Mouse (Mus musculus) MEL (cell line): ENCODE data around the gene Nudt8. TPM values are rescaled to one million over a fixed set of nuclear protein-coding genes. Genes with fewer than 3 reads are reported as not detected.

Source experiments
- DNase-seq: peaks from one replicate; pipeline ENCODE4 v3.0.0; 2011; ENCODE audit warnings: low read depth, low spot score
- H3K27ac ChIP-seq: 2 replicates; pipeline ENCODE4 v1.5.1; 2012; ENCODE audit warnings: low read depth, mild to moderate bottlenecking, control low read depth, low read length, moderate library complexity; ENCODE audit not compliant: control insufficient read depth
- H3K27me3 ChIP-seq, 2 experiments: fragments of 150-350 bp in 1 of 2; sonication (generic) in 1 of 2; 2 replicates each; pipeline ENCODE4 v1.6.1; 2012; ENCODE audit warnings: low read length in 2 of 2, mild to moderate bottlenecking in 2 of 2, improper control_type of control experiment in 1 of 2, moderate library complexity in 1 of 2; ENCODE audit not compliant: insufficient read depth in 2 of 2, control insufficient read depth in 1 of 2
- H3K36me3 ChIP-seq, 2 experiments: 2 replicates each; pipeline ENCODE4 v1.6.1; 2012 to 2014; ENCODE audit warnings: low read length in 2 of 2, improper control_type of control experiment in 1 of 2, inconsistent platforms in 1 of 2, mild to moderate bottlenecking in 1 of 2; ENCODE audit not compliant: insufficient read depth in 2 of 2, control insufficient read depth in 1 of 2
- H3K4me1 ChIP-seq, 2 experiments: fragments of 150-350 bp in 1 of 2; sonication (generic) in 1 of 2; 2 replicates each; pipeline ENCODE4 v1.6.1; 2012; ENCODE audit warnings: low read length in 2 of 2, improper control_type of control experiment in 1 of 2, mild to moderate bottlenecking in 1 of 2; ENCODE audit not compliant: insufficient read depth in 2 of 2, control insufficient read depth in 1 of 2
- H3K4me3 ChIP-seq, 2 experiments: fragments of 150-350 bp in 1 of 2; sonication (generic) in 1 of 2; 2 replicates each; pipeline ENCODE4 v1.5.1; 2012; ENCODE audit warnings: low read depth in 2 of 2, low read length in 2 of 2, mild to moderate bottlenecking in 2 of 2, moderate library complexity in 2 of 2, control low read depth in 1 of 2, improper control_type of control experiment in 1 of 2; ENCODE audit not compliant: control insufficient read depth in 1 of 2, insufficient read depth in 1 of 2
- H3K79me2 ChIP-seq: 2 replicates; pipeline ENCODE4 v1.6.1; 2012; ENCODE audit warnings: mild to moderate bottlenecking, low read length, moderate library complexity; ENCODE audit not compliant: control insufficient read depth, poor library complexity, insufficient read depth
- H3K9ac ChIP-seq: 2 replicates; pipeline ENCODE4 v1.6.1; 2012; ENCODE audit warnings: low read depth, mild to moderate bottlenecking, control low read depth, low read length, moderate library complexity; ENCODE audit not compliant: control insufficient read depth, poor library complexity, severe bottlenecking
- H3K9me3 ChIP-seq: fragments of 150-350 bp; sonication (generic); replicated peaks from 2 replicates; pipeline ENCODE4 v1.6.1; 2012; ENCODE audit warnings: mild to moderate bottlenecking, low read length, improper control_type of control experiment, moderate library complexity; ENCODE audit not compliant: insufficient read depth
- CHD1 ChIP-seq: IDR thresholded peaks from 2 replicates; pipeline ENCODE4 v1.6.1; 2012; ENCODE audit warnings: low read depth, mild to moderate bottlenecking, inconsistent platforms, low read length, improper control_type of control experiment
- CHD2 ChIP-seq: IDR thresholded peaks from 2 replicates; pipeline ENCODE4 v1.6.1; 2011; ENCODE audit warnings: low read length, improper control_type of control experiment
- E2F4 ChIP-seq: IDR thresholded peaks from 2 replicates; pipeline ENCODE4 v1.6.1; 2011; ENCODE audit warnings: low read depth, low read length, improper control_type of control experiment, borderline replicate concordance
- EP300 ChIP-seq, 2 experiments: IDR thresholded peaks; 2 replicates each; pipeline ENCODE4 v1.6.1; 2011; ENCODE audit warnings: improper control_type of control experiment in 2 of 2, low read length in 2 of 2, low read depth in 1 of 2, mild to moderate bottlenecking in 1 of 2
- GABPA ChIP-seq: IDR thresholded peaks from 2 replicates; pipeline ENCODE4 v1.6.1; 2012; ENCODE audit warnings: low read depth, mild to moderate bottlenecking, inconsistent platforms, low read length, improper control_type of control experiment, moderate library complexity
- HCFC1 ChIP-seq: IDR thresholded peaks from 2 replicates; pipeline ENCODE4 v1.6.1; 2012; ENCODE audit warnings: low read depth, mild to moderate bottlenecking, inconsistent platforms, low read length, improper control_type of control experiment, moderate library complexity
- KAT2A ChIP-seq: conservative IDR thresholded peaks from 2 replicates; pipeline ENCODE4 v1.6.1; 2012; ENCODE audit warnings: low read depth, low read length, improper control_type of control experiment, inconsistent platforms
- MAX ChIP-seq: IDR thresholded peaks from 2 replicates; pipeline ENCODE4 v1.6.1; 2011; ENCODE audit warnings: low read length, improper control_type of control experiment
- MEF2A ChIP-seq: IDR thresholded peaks from 2 replicates; pipeline ENCODE4 v1.6.1; 2014; ENCODE audit warnings: low read depth, mild to moderate bottlenecking, inconsistent platforms, low read length, improper control_type of control experiment; ENCODE audit not compliant: poor library complexity, insufficient replicate concordance, severe bottlenecking; ENCODE audit errors: extremely low read depth
- MYB ChIP-seq: IDR thresholded peaks from 2 replicates; pipeline ENCODE4 v1.6.1; 2011; ENCODE audit warnings: mild to moderate bottlenecking, low read depth, low read length, improper control_type of control experiment
- MYC ChIP-seq: IDR thresholded peaks from 2 replicates; pipeline ENCODE4 v1.6.1; 2011; ENCODE audit warnings: low read depth, mild to moderate bottlenecking, low read length, improper control_type of control experiment, moderate library complexity
- NELFE ChIP-seq: IDR thresholded peaks from 2 replicates; pipeline ENCODE4 v1.6.1; 2011; ENCODE audit warnings: low read depth, low read length, improper control_type of control experiment
- NRF1 ChIP-seq: IDR thresholded peaks from 2 replicates; pipeline ENCODE4 v1.6.1; 2014; ENCODE audit warnings: low read depth, mild to moderate bottlenecking, inconsistent platforms, low read length, improper control_type of control experiment, moderate library complexity; ENCODE audit not compliant: poor library complexity, insufficient read depth, severe bottlenecking
- POLR2A ChIP-seq, 2 experiments: IDR thresholded peaks; 2 replicates each; pipeline ENCODE4 v1.6.1; 2011 to 2012; ENCODE audit warnings: low read length in 2 of 2, mild to moderate bottlenecking in 2 of 2, control low read depth in 1 of 2, improper control_type of control experiment in 1 of 2, low read depth in 1 of 2, moderate library complexity in 1 of 2; ENCODE audit not compliant: control insufficient read depth in 1 of 2, insufficient read depth in 1 of 2, poor library complexity in 1 of 2
- POLR2AphosphoS2 ChIP-seq: IDR thresholded peaks from 2 replicates; pipeline ENCODE4 v1.6.1; 2011; ENCODE audit warnings: low read length, improper control_type of control experiment
- POLR2AphosphoS5 ChIP-seq: IDR thresholded peaks from 2 replicates; pipeline ENCODE4 v1.6.1; 2012; ENCODE audit warnings: low read depth, borderline replicate concordance, mild to moderate bottlenecking, inconsistent platforms, low read length, moderate library complexity, mixed read lengths
- RAD21 ChIP-seq: IDR thresholded peaks from 2 replicates; pipeline ENCODE4 v1.6.1; 2011; ENCODE audit warnings: mild to moderate bottlenecking, low read depth, low read length, improper control_type of control experiment
- SIN3A ChIP-seq: IDR thresholded peaks from 2 replicates; pipeline ENCODE4 v1.6.1; 2012; ENCODE audit warnings: low read length, improper control_type of control experiment, inconsistent platforms
- SMC3 ChIP-seq: IDR thresholded peaks from 2 replicates; pipeline ENCODE4 v1.6.1; 2011; ENCODE audit warnings: low read depth, low read length, improper control_type of control experiment
- TCF12 ChIP-seq: IDR thresholded peaks from 2 replicates; pipeline ENCODE4 v1.6.1; 2014; ENCODE audit warnings: low read depth, mild to moderate bottlenecking, inconsistent platforms, low read length, improper control_type of control experiment, moderate library complexity
- USF1 ChIP-seq: IDR thresholded peaks from 2 replicates; pipeline ENCODE4 v1.6.1; 2014; ENCODE audit warnings: low read depth, mild to moderate bottlenecking, inconsistent platforms, low read length, improper control_type of control experiment, moderate library complexity
- ZMIZ1 ChIP-seq: IDR thresholded peaks from 2 replicates; pipeline ENCODE4 v1.6.1; 2012; ENCODE audit warnings: low read depth, mild to moderate bottlenecking, inconsistent platforms, low read length, improper control_type of control experiment, moderate library complexity
- polyA plus RNA-seq, 2 experiments: library from polyadenylated mRNA; stranded (reverse) in 1 of 2; unstranded in 1 of 2; fragments of >175 nt in 1 of 2; fragments of >200 nt in 1 of 2; gene quantifications; 2 replicates each; pipeline versions ENCODE4 v1.2.1 to v1.2.4; 2012; ENCODE audit warnings: low replicate concordance in 2 of 2, low read depth in 1 of 2; ENCODE audit not compliant: insufficient read length in 2 of 2, insufficient read depth in 1 of 2, missing spikeins in 1 of 2
- total RNA-seq: library from RNA; depleted of rRNA; stranded (reverse); fragments of 300-350 nt; gene quantifications from 2 replicates; pipeline ENCODE4 v1.2.3, GENCODE M21; 2012

The Nudt8 gene
- total and polyA plus RNA-seq, 3 experiments: 58.1 to 71.5 TPM; not detected in 1

DNA sequence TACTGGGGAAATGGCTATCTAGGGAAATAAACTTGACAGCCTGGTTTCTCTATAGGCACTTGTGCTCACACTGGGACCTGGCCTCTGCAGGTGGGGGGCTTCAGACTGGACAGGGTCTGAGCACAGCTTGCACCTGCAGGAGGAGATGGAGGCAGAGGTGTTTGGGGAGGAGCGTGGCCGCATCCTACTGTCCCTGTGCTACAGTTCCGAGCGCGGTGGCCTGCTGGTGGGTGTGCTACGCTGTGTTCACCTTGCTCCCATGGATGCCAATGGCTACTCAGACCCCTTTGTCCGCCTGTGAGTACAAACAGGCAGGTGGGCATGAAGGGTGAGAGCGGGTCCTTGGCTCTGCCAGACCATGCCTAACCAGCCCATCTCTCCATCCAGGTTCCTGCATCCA lies 5.6 kb downstream of the Nudt8 start:
- peaks cover 0 to 6% of the 10 kb centered on the region in 2 experiments; a peak in 2 of 4 replicates for H3K4me1 ChIP-seq
- H3K27ac ChIP-seq: no peak overlapping the region
- no peaks in the 10 kb centered on the region for H3K27me3 ChIP-seq
- no peak overlapping the region for H3K4me3 ChIP-seq
- no peaks in the 10 kb centered on the region; the same call in 1 of the 2 replicates for H3K79me2 ChIP-seq
- no peak for TF ChIP-seq USF1
- TF ChIP-seq EP300 (IDR thresholded peaks at IDR 0.05; ENCODE audit: low read depth in 1 of 2, low read length in 2 of 2): no peak
- TF ChIP-seq MYC: no peak
- no peak for TF ChIP-seq NRF1
- no peak for TF ChIP-seq POLR2AphosphoS2
- no peak for TF ChIP-seq ZMIZ1
- no peak for TF ChIP-seq POLR2AphosphoS5
- no peak for TF ChIP-seq POLR2A (IDR thresholded peaks at IDR 0.05; ENCODE audit: control insufficient read depth in 1 of 2, insufficient read depth in 1 of 2, low read depth in 1 of 2, low read length in 2 of 2, poor library complexity in 1 of 2)
- TF ChIP-seq SMC3: no peak
- TF ChIP-seq HCFC1: no peak
- TF ChIP-seq CHD2: no peak
- no peak for TF ChIP-seq TCF12
- no peak for TF ChIP-seq MYB
- no peak for TF ChIP-seq RAD21
- TF ChIP-seq CHD1: no peak
- TF ChIP-seq E2F4: no peak
- no peak for TF ChIP-seq GABPA
- peaks cover 2 to 4% of the 10 kb centered on the region in 2 experiments; a peak in 2 of 4 replicates for H3K36me3 ChIP-seq
- H3K9ac ChIP-seq: no peak overlapping the region
- no peaks in the 10 kb centered on the region for H3K9me3 ChIP-seq
- DNase-seq: no peak

DNA sequence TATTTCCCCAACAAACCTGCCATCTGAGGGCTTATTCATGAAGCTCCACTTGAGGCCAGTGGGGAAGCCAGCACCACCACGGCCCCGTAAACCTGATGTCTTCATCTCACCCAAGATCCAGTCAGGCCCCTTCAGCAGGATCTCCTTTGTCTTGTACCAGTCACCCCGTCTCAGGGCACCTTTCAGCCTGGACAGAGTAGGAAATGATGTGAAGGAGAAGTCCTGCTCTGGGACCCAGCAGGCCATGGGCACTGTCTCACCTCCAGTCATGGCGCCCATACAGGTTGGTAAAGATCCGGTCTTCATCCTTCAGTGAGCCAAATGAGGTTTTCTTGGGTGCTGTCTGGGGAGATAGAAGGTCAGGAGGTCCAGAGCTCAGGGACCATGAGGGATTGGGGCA lies 10.7 kb downstream of the Nudt8 start:
- Histone ChIP-seq H3K27me3 (no peaks in the 10 kb centered on the region), H3K36me3 (peaks cover 2 to 8% of the 10 kb centered on the region in 2 experiments; a peak in 3 of 4 replicates), H3K4me1 (peaks cover 0 to 7% of the 10 kb centered on the region in 2 experiments; a peak in 2 of 4 replicates), H3K4me3 (no peak overlapping the region), H3K9ac (no peak overlapping the region), H3K79me2 (peaks cover 10% of the 10 kb centered on the region), H3K27ac (no peak overlapping the region), H3K9me3 (no peaks in the 10 kb centered on the region)
- TF ChIP-seq POLR2A (IDR thresholded peaks at IDR 0.05; ENCODE audit: control insufficient read depth in 1 of 2, insufficient read depth in 1 of 2, low read depth in 1 of 2, low read length in 2 of 2, poor library complexity in 1 of 2): no peak
- no peak for TF ChIP-seq MAX
- no peak for TF ChIP-seq KAT2A
- no peak for TF ChIP-seq TCF12
- no peak for TF ChIP-seq SIN3A
- no peak for TF ChIP-seq MYB
- TF ChIP-seq NRF1: no peak
- no peak for TF ChIP-seq EP300 (IDR thresholded peaks at IDR 0.05; ENCODE audit: low read depth in 1 of 2, low read length in 2 of 2)
- no peak for TF ChIP-seq MEF2A
- TF ChIP-seq GABPA: no peak
- TF ChIP-seq NELFE: no peak
- no peak for TF ChIP-seq RAD21
- no peak for DNase-seq
